Mouse (Mus musculus): Measurements from ENCODE around the gene Malrd1. TPM values are rescaled to one million over a fixed set of nuclear protein-coding genes. Genes with fewer than 3 reads are reported as not detected.

Malrd1 gene
- polyA plus RNA-seq, 1 experiment, result not detected

GRCm38 (mm10) chr2:16252274-16252673, 726.0 kb downstream of the Malrd1 start:
- no peaks in the 10 kb centered on the region for H3K27me3 ChIP-seq (ENCODE audit: control insufficient read depth, insufficient read depth, insufficient read length)
- no peaks in the 10 kb centered on the region for H3K79me2 ChIP-seq (ENCODE audit: control insufficient read depth, insufficient read depth)
- no peak overlapping the region for H3K4me3 ChIP-seq
- TF ChIP-seq CEBPB (IDR thresholded peaks at IDR 0.05; ENCODE audit: insufficient read depth, poor library complexity, severe bottlenecking), result no peak
- no peak for TF ChIP-seq SRF (IDR thresholded peaks at IDR 0.05; ENCODE audit: control insufficient read depth, insufficient read length, low read depth)
- TF ChIP-seq MYOG (IDR thresholded peaks at IDR 0.05; ENCODE audit: control insufficient read depth in 1 of 3, insufficient read depth in 1 of 3, insufficient read length in 2 of 3, low read depth in 2 of 3), result no peak
- no peak for TF ChIP-seq E2F4 (IDR thresholded peaks at IDR 0.05; ENCODE audit: insufficient read depth)
- no peak for TF ChIP-seq POLR2A (IDR thresholded peaks at IDR 0.05; ENCODE audit: insufficient read length, low read depth)
- no peak for TF ChIP-seq MYOD1 (IDR thresholded peaks at IDR 0.05; ENCODE audit: control insufficient read depth in 1 of 3, insufficient read length in 2 of 3, low read depth in 2 of 3)
- TF ChIP-seq POLR2AphosphoS2 (IDR thresholded peaks at IDR 0.05; ENCODE audit: insufficient read length, low read depth), result no peak
- TF ChIP-seq REST (IDR thresholded peaks at IDR 0.05; ENCODE audit: insufficient read depth, insufficient read length), result no peak
- no peak for TF ChIP-seq TCF3 (IDR thresholded peaks at IDR 0.05; ENCODE audit: insufficient read length, low read depth)
- no peak for TF ChIP-seq USF1 (IDR thresholded peaks at IDR 0.05; ENCODE audit: low read depth)
- TF ChIP-seq MAX (IDR thresholded peaks at IDR 0.05; ENCODE audit: low read depth), result no peak
- TF ChIP-seq TCF12 (IDR thresholded peaks at IDR 0.05; ENCODE audit: insufficient read depth, poor library complexity, severe bottlenecking), result no peak
- H3ac ChIP-seq (ENCODE audit: control insufficient read depth, insufficient read length), result no peak overlapping the region
- no peaks in the 10 kb centered on the region for H3K36me3 ChIP-seq (ENCODE audit: control insufficient read depth, insufficient read depth)
- H3K4me2 ChIP-seq (ENCODE audit: low read depth), result no peak overlapping the region

Data from myocyte (in vitro differentiated cells).